Mouse (Mus musculus): ENCODE measurements around the gene Gm10447.

- TF ChIP-seq CTCF (IDR thresholded peaks at IDR 0.05; ENCODE audit: extremely low read depth, insufficient read depth, low read length) (no peak), POLR2A (IDR thresholded peaks at IDR 0.05; ENCODE audit: extremely low read depth, insufficient read depth, low read length) (no peak)
Observed at GRCm38 (mm10) chr11:53451361-53451760, 5.5 kb downstream of the Gm10447 start.

All from cortical plate, adult 2 months (tissue).